Mouse (Mus musculus) limb, embryonic 14.5 days (tissue): ENCODE measurements around the gene Mbd6. TPM values are rescaled to one million over a fixed set of nuclear protein-coding genes. Genes with fewer than 3 reads are reported as not detected.

Source experiments
- ATAC-seq: fragments of 200-750 bp; cut with Nextera tagmentation; 2 replicates; pipeline ENCODE4 v1.8.0; 2017; ENCODE audit warnings: low read depth, moderate number of reproducible peaks, moderate TSS enrichment; ENCODE audit not compliant: low FRiP score
- DNase-seq: peaks from one replicate; pipeline ENCODE4 v3.0.0-alpha.2; 2015; ENCODE audit warnings: low spot score
- H3K27ac ChIP-seq: fragments of 300-500 bp; sonication (generic); replicated peaks from 2 replicates; pipeline ENCODE4 v1.5.1; 2014; ENCODE audit warnings: low read depth, mild to moderate bottlenecking, low read length, moderate library complexity, mixed read lengths
- H3K27me3 ChIP-seq: fragments of 300-500 bp; sonication (generic); 2 replicates; pipeline ENCODE4 v1.6.1; 2014; ENCODE audit warnings: low read length, mixed read lengths; ENCODE audit not compliant: control insufficient read depth, insufficient read depth
- H3K36me3 ChIP-seq: fragments of 300-500 bp; sonication (generic); 2 replicates; pipeline ENCODE4 v1.6.1; 2014; ENCODE audit warnings: mild to moderate bottlenecking, low read length, moderate library complexity, mixed read lengths; ENCODE audit not compliant: control insufficient read depth, insufficient read depth
- H3K4me1 ChIP-seq: fragments of 300-500 bp; sonication (generic); 2 replicates; pipeline ENCODE4 v1.6.1; 2014; ENCODE audit warnings: antibody characterized with exemption, low read length, mixed read lengths; ENCODE audit not compliant: control insufficient read depth, insufficient read depth
- H3K4me2 ChIP-seq: fragments of 300-500 bp; sonication (generic); replicated peaks from 2 replicates; pipeline ENCODE4 v1.6.1; 2014; ENCODE audit warnings: low read depth, mild to moderate bottlenecking, low read length, moderate library complexity; ENCODE audit not compliant: severe bottlenecking
- H3K4me3 ChIP-seq: fragments of 300-500 bp; sonication (generic); replicated peaks from 2 replicates; pipeline ENCODE4 v1.5.1; 2014; ENCODE audit warnings: low read length
- H3K9ac ChIP-seq: fragments of 300-500 bp; sonication (generic); 2 replicates; pipeline ENCODE4 v1.6.1; 2014; ENCODE audit warnings: mild to moderate bottlenecking, low read depth, low read length, moderate library complexity; ENCODE audit not compliant: severe bottlenecking
- H3K9me3 ChIP-seq: fragments of 300-500 bp; sonication (generic); 2 replicates; pipeline ENCODE4 v1.6.1; 2016; ENCODE audit warnings: low read length; ENCODE audit not compliant: control insufficient read depth
- POLR2A ChIP-seq: fragments of 200-500 bp; IDR thresholded peaks from 2 replicates; pipeline ENCODE4 v1.8.0; 2012; ENCODE audit warnings: inconsistent platforms, mild to moderate bottlenecking, moderate library complexity, borderline replicate concordance; ENCODE audit not compliant: insufficient read depth, insufficient read length; ENCODE audit errors: extremely low read depth
- WGBS: fragments of 180-500 bp; shearing (Covaris S2); extraction: QIAGEN DNeasy Blood & Tissue Kit; methylation state at CpG from one replicate; pipeline ENCODE4 v1.1.7; 2014; 5-methylcytosine and 5-hydroxymethylcytosine counted together
- polyA plus RNA-seq, 2 experiments: library from polyadenylated mRNA; depleted of rRNA in 1 of 2; stranded (reverse) in 1 of 2; unstranded in 1 of 2; fragments of >200 nt; fragmentation: Nextera tagmentation in 1 of 2; extraction: Ambion mirVana in 1 of 2; gene quantifications; 2 replicates each; pipeline versions ENCODE4 v1.2.1 to v1.2.3; 2012 to 2014

The Mbd6 gene
- polyA plus RNA-seq, 2 experiments: 19.9 to 68.1 TPM

- H3K9ac ChIP-seq: no peak overlapping the region
- no peak for TF ChIP-seq POLR2A
- H3K4me1 ChIP-seq: peaks cover 14% of the 10 kb centered on the region
- DNase-seq: no peak
- no peaks in the 10 kb centered on the region for H3K9me3 ChIP-seq
- no peak overlapping the region for H3K4me2 ChIP-seq
- H3K4me3 ChIP-seq: no peak overlapping the region
- ATAC-seq: no peak
- no peaks in the 10 kb centered on the region; the same call in 1 of the 2 replicates for H3K27me3 ChIP-seq
- H3K36me3 ChIP-seq: peaks cover 16% of the 10 kb centered on the region
- no peak overlapping the region for H3K27ac ChIP-seq
- 72% methylated on average over 4 of the region's 4 CpGs for WGBS
Observed at GRCm38 (mm10) chr10:127264971-127265370, 23.8 kb downstream of the Mbd6 start.

GRCm38 (mm10) chr10:127264336-127264735, 24.5 kb downstream of the Mbd6 start:
- H3K27ac ChIP-seq: no peak overlapping the region
- no peak overlapping the region for H3K4me2 ChIP-seq
- ATAC-seq (no peak), DNase-seq (no peak)
- peaks cover 14% of the 10 kb centered on the region for H3K4me1 ChIP-seq
- no peaks in the 10 kb centered on the region for H3K9me3 ChIP-seq
- no peak overlapping the region for H3K4me3 ChIP-seq
- H3K36me3 ChIP-seq: peaks cover 11% of the 10 kb centered on the region
- H3K9ac ChIP-seq: no peak overlapping the region
- H3K27me3 ChIP-seq: no peaks in the 10 kb centered on the region; the same call in 1 of the 2 replicates
- 75% methylated on average over 8 of the region's 8 CpGs for WGBS
- TF ChIP-seq POLR2A: no peak

- Histone ChIP-seq H3K27ac (no peak overlapping the region), H3K27me3 (no peaks in the 10 kb centered on the region; the same call in 1 of the 2 replicates), H3K9me3 (no peaks in the 10 kb centered on the region), H3K36me3 (peaks cover 6% of the 10 kb centered on the region), H3K4me1 (peaks cover 14% of the 10 kb centered on the region), H3K9ac (no peak overlapping the region), H3K4me2 (peak overlapping the region; percentile 79; the same call in 1 of the 2 replicates), H3K4me3 (no peak overlapping the region)
- ATAC-seq: no peak
- TF ChIP-seq POLR2A: no peak
- WGBS: 66% methylated on average over 3 of the region's 3 CpGs
- no peak for DNase-seq
Observed at GRCm38 (mm10) chr10:127263631-127264030, 25.2 kb downstream of the Mbd6 start.

GRCm38 (mm10) chr10:127262548-127263398, 26.0 kb downstream of the Mbd6 start, which contains the start of gene Kif5a:
Gene Kif5a, minus strand, starts transcription at chr10:127263348.
- 2% methylated on average over 34 of the region's 53 CpGs for WGBS
- H3K27ac ChIP-seq: no peak within 1 kb of the TSS
- no peaks in the 10 kb centered on the region for H3K36me3 ChIP-seq
- ATAC-seq (no peak), DNase-seq (no peak)
- H3K4me3 ChIP-seq: peak within 1 kb of the TSS; percentile 46
- TF ChIP-seq POLR2A: no peak
- no peaks in the 10 kb centered on the region; the same call in 1 of the 2 replicates for H3K27me3 ChIP-seq
- H3K9me3 ChIP-seq: no peaks in the 10 kb centered on the region
- H3K4me1 ChIP-seq: peaks cover 14% of the 10 kb centered on the region
- peak within 1 kb of the TSS; percentile 79 for H3K4me2 ChIP-seq
- H3K9ac ChIP-seq: peak within 1 kb of the TSS; percentile 52

- Histone ChIP-seq H3K9me3 (no peaks in the 10 kb centered on the region), H3K4me2 (peak overlapping the region; percentile 79), H3K9ac (peak overlapping the region; percentile 52; the same call in 1 of the 2 replicates), H3K4me3 (peak overlapping the region; percentile 46), H3K36me3 (no peaks in the 10 kb centered on the region), H3K4me1 (peaks cover 7% of the 10 kb centered on the region), H3K27ac (no peak overlapping the region), H3K27me3 (no peaks in the 10 kb centered on the region; the same call in 1 of the 2 replicates)
- TF ChIP-seq POLR2A: no peak
- WGBS: 70% methylated on average over 15 of the region's 15 CpGs
- no peak for ATAC-seq
- no peak for DNase-seq
Observed at GRCm38 (mm10) chr10:127261706-127262547, 26.9 kb downstream of the Mbd6 start.
